Mouse (Mus musculus) liver, embryonic 12.5 days (tissue): ENCODE data around the gene Vmn2r87. TPM values are rescaled to one million over a fixed set of nuclear protein-coding genes. Genes with fewer than 3 reads are reported as not detected.
A peak's percentile ranks its signal among the peaks of the same experiment; 100 is the strongest.
"Not testable (repeated sequence)": the region's sequence is repeated elsewhere in the genome, so short reads cannot be mapped to it uniquely, and the experiment has no call there.

Source experiments
- ATAC-seq: fragments of 200-750 bp; cut with Nextera tagmentation; 2 replicates; pipeline ENCODE4 v1.8.0; 2017; ENCODE audit warnings: moderate number of reproducible peaks, mild to moderate bottlenecking, moderate library complexity
- H3K27ac ChIP-seq: fragments of 300-500 bp; sonication (generic); 2 replicates; pipeline ENCODE4 v1.5.1; 2016; ENCODE audit warnings: mild to moderate bottlenecking
- H3K27me3 ChIP-seq: fragments of 300-500 bp; sonication (generic); replicated peaks from 2 replicates; pipeline ENCODE4 v1.6.1; 2016; ENCODE audit warnings: mild to moderate bottlenecking, moderate library complexity
- H3K36me3 ChIP-seq: fragments of 300-500 bp; sonication (generic); 2 replicates; pipeline ENCODE4 v1.6.1; 2016; ENCODE audit warnings: mild to moderate bottlenecking, moderate library complexity
- H3K4me1 ChIP-seq: fragments of 300-500 bp; sonication (generic); 2 replicates; pipeline ENCODE4 v1.6.1; 2016
- H3K4me2 ChIP-seq: fragments of 300-500 bp; sonication (generic); 2 replicates; pipeline ENCODE4 v1.6.1; 2016; ENCODE audit warnings: mild to moderate bottlenecking, moderate library complexity
- H3K4me3 ChIP-seq: fragments of 300-500 bp; sonication (generic); 2 replicates; pipeline ENCODE4 v1.5.1; 2016; ENCODE audit warnings: mild to moderate bottlenecking, moderate library complexity
- H3K9ac ChIP-seq: fragments of 300-500 bp; sonication (generic); 2 replicates; pipeline ENCODE4 v1.6.1; 2016; ENCODE audit warnings: mild to moderate bottlenecking, moderate library complexity
- H3K9me3 ChIP-seq: fragments of 300-500 bp; sonication (generic); replicated peaks from 2 replicates; pipeline ENCODE4 v1.6.1; 2016; ENCODE audit warnings: mild to moderate bottlenecking, moderate library complexity
- WGBS: fragments of 180-500 bp; shearing (Covaris S2); methylation state at CpG from one replicate; pipeline ENCODE4 v1.1.7; 2016; ENCODE audit not compliant: insufficient replicate concordance; 5-methylcytosine and 5-hydroxymethylcytosine counted together
- polyA plus RNA-seq: library from polyadenylated mRNA; unstranded; fragments of >200 nt; fragmentation: Nextera tagmentation; extraction: Ambion mirVana; gene quantifications from 2 replicates; pipeline ENCODE4 v1.2.1, GENCODE M21; 2016

The Vmn2r87 gene
- not detected in 2 replicates for polyA plus RNA-seq

- Histone ChIP-seq H3K4me1 (no peaks in the 10 kb centered on the region), H3K36me3 (no peaks in the 10 kb centered on the region), H3K27me3 (no peaks in the 10 kb centered on the region), H3K9me3 (no peaks in the 10 kb centered on the region), H3K4me3 (no peak within 1 kb of the TSS), H3K27ac (no peak within 1 kb of the TSS), H3K9ac (no peak within 1 kb of the TSS), H3K4me2 (no peak within 1 kb of the TSS)
- ATAC-seq, result no peak
Observed at GRCm38 (mm10) chr10:130497296-130497695, at the start of gene Vmn2r87. Gene Vmn2r87 (minus strand): TSS chr10:130497396.

- not testable (repeated sequence) for H3K27ac ChIP-seq, ATAC-seq, H3K27me3 ChIP-seq, H3K4me2 ChIP-seq, H3K9ac ChIP-seq, H3K9me3 ChIP-seq, H3K36me3 ChIP-seq, H3K4me3 ChIP-seq
- peaks cover 20% of the 10 kb centered on the region; the same call in 1 of the 2 replicates for H3K4me1 ChIP-seq
- 75% methylated on average over 1 of the region's 1 CpGs for WGBS
Observed at GRCm38 (mm10) chr10:130544331-130544730, 47.1 kb upstream of the Vmn2r87 start.

- H3K27ac ChIP-seq, result peak overlapping the region; percentile 73
- H3K4me2 ChIP-seq, result peak overlapping the region; percentile 76
- not testable (repeated sequence) for H3K36me3 ChIP-seq, H3K9me3 ChIP-seq, H3K27me3 ChIP-seq
- peak overlapping the region; percentile 76 for H3K9ac ChIP-seq
- peak; percentile 98 for ATAC-seq
- WGBS, result under 1% methylated on average over 21 of the region's 21 CpGs
- peak overlapping the region; percentile 75 for H3K4me3 ChIP-seq
- H3K4me1 ChIP-seq, result peaks cover 20% of the 10 kb centered on the region; the same call in 1 of the 2 replicates
Observed at GRCm38 (mm10) chr10:130541931-130542691, 44.9 kb upstream of the Vmn2r87 start.

- Histone ChIP-seq H3K4me3 (no peak overlapping the region), H3K36me3 (no peaks in the 10 kb centered on the region), H3K4me2 (no peak overlapping the region), H3K27me3 (no peaks in the 10 kb centered on the region), H3K9ac (no peak overlapping the region), H3K27ac (no peak overlapping the region), H3K9me3 (no peaks in the 10 kb centered on the region), H3K4me1 (no peaks in the 10 kb centered on the region)
- WGBS, result 52% methylated on average over 3 of the region's 3 CpGs
- ATAC-seq, result no peak
Observed at GRCm38 (mm10) chr10:130536101-130536500, 38.9 kb upstream of the Vmn2r87 start.

GRCm38 (mm10) chr10:130527926-130528325, 30.7 kb upstream of the Vmn2r87 start:
- ATAC-seq, result no peak
- 0 out of 2 replicates have a peak, but pooled peaks cover 4% of the 10 kb centered on the region for H3K9me3 ChIP-seq

GRCm38 (mm10) chr10:130470311-130470760, 26.9 kb downstream of the Vmn2r87 start:
- Histone ChIP-seq H3K4me3 (peak overlapping the region; percentile 44), H3K27me3 (peaks cover 9% of the 10 kb centered on the region; the same call in 1 of the 2 replicates), H3K36me3 (no peaks in the 10 kb centered on the region), H3K4me1 (no peaks in the 10 kb centered on the region), H3K9ac (0 out of 2 replicates have a peak overlapping the region, but pooled peaks have one; percentile 36), H3K9me3 (no peaks in the 10 kb centered on the region), H3K4me2 (peak overlapping the region; percentile 64), H3K27ac (no peak overlapping the region)
- 3% methylated on average over 36 of the region's 36 CpGs for WGBS
- ATAC-seq, result peak; percentile 73

More at GRCm38 (mm10) chr10:130527926-130528325, 30.7 kb upstream of the Vmn2r87 start:
- 46% methylated on average over 10 of the region's 10 CpGs for WGBS
- Histone ChIP-seq H3K4me2 (no peak overlapping the region), H3K36me3 (no peaks in the 10 kb centered on the region), H3K27ac (no peak overlapping the region), H3K9ac (no peak overlapping the region), H3K4me3 (no peak overlapping the region), H3K27me3 (no peaks in the 10 kb centered on the region), H3K4me1 (no peaks in the 10 kb centered on the region)

GRCm38 (mm10) chr10:130455950-130456349, 41.2 kb downstream of the Vmn2r87 start, which contains the start of gene Vmn2r86:
Gene Vmn2r86 (minus strand): TSS chr10:130456050.
- not testable (repeated sequence) for H3K4me2 ChIP-seq, ATAC-seq, H3K4me3 ChIP-seq, H3K9me3 ChIP-seq, H3K36me3 ChIP-seq, H3K27ac ChIP-seq, H3K27me3 ChIP-seq, H3K9ac ChIP-seq, H3K4me1 ChIP-seq
- WGBS, result 64% methylated on average over 1 of the region's 1 CpGs

- Histone ChIP-seq H3K4me3 (no peak overlapping the region), H3K9me3 (no peaks in the 10 kb centered on the region), H3K36me3 (no peaks in the 10 kb centered on the region), H3K27me3 (no peaks in the 10 kb centered on the region), H3K4me1 (no peaks in the 10 kb centered on the region), H3K27ac (no peak overlapping the region), H3K9ac (no peak overlapping the region), H3K4me2 (no peak overlapping the region)
- 0 out of 2 replicates have a peak, but pooled peaks have one; percentile 30 for ATAC-seq
- WGBS, result 78% methylated on average over 21 of the region's 21 CpGs
Observed at GRCm38 (mm10) chr10:130444776-130445175, 52.4 kb downstream of the Vmn2r87 start.

- not testable (repeated sequence) for H3K9ac ChIP-seq, ATAC-seq, H3K27ac ChIP-seq, H3K4me2 ChIP-seq, H3K4me1 ChIP-seq, H3K9me3 ChIP-seq, H3K27me3 ChIP-seq, H3K36me3 ChIP-seq, H3K4me3 ChIP-seq
- WGBS, result 76% methylated on average over 11 of the region's 11 CpGs
Observed at GRCm38 (mm10) chr10:130434185-130434898, 62.9 kb downstream of the Vmn2r87 start.

- H3K9me3 ChIP-seq, H3K4me1 ChIP-seq, H3K27me3 ChIP-seq, H3K4me2 ChIP-seq, H3K36me3 ChIP-seq, ATAC-seq, H3K4me3 ChIP-seq, H3K27ac ChIP-seq, H3K9ac ChIP-seq: not testable (repeated sequence)
Observed at GRCm38 (mm10) chr10:130429603-130430002, 67.6 kb downstream of the Vmn2r87 start, which contains the start of gene Vmn2r85. Gene Vmn2r85 (minus strand): TSS chr10:130429703.

- H3K36me3 ChIP-seq, H3K4me3 ChIP-seq, H3K4me1 ChIP-seq, H3K27me3 ChIP-seq, H3K4me2 ChIP-seq, H3K9me3 ChIP-seq, ATAC-seq, H3K9ac ChIP-seq, H3K27ac ChIP-seq: not testable (repeated sequence)
- WGBS, result 39% methylated on average over 2 of the region's 2 CpGs
Observed at GRCm38 (mm10) chr10:130422368-130422767, 74.8 kb downstream of the Vmn2r87 start.
